Mouse (Mus musculus) effector memory CD4-positive, alpha-beta T cell, adult 7 months (primary cell): ENCODE results near the gene Map3k4. TPM values are rescaled to one million over a fixed set of nuclear protein-coding genes. Genes with fewer than 3 reads are reported as not detected.

Experiments
- polyA plus RNA-seq: library from polyadenylated mRNA; unstranded; fragments of 100-300 nt; shearing (Covaris generic); gene quantifications from one replicate; pipeline ENCODE4 v1.2.1, GENCODE M21; 2017

Gene Map3k4
- polyA plus RNA-seq: 45.9 TPM

DNA sequence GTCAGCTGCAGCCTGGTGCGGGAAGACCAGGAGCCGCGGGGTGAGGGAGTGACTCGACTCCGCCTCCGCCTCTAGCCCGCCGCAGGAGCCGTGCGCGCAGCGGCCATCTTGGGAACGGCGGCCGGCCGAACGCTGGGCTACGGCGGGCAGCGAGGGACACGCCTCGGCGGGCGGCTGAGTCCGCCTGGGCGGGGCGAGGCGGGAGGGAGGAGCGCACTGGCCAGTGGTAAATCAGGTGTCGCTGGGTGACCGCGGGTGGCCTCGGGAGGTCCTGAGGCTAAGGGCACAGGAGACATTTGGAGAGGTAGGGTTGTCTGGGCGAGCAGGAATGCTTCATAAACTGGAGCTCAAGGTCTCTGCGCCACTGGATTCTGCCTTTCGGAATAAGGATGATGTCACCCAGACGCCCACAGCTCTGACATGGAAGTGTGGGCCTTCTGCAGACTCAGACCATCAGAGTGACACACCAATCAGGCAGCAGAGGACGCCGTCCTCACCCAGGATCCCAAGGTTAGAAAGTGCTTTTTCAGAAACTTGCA is at the start of gene Map3k4:
Gene Map3k4 (minus strand): TSS at position 134 of the 539 bp plus-strand sequence.

Other genes with a start within 250 kb of the Map3k4 start
- gene Agpat4, start 200.1 kb downstream of the Map3k4 start, polyA plus RNA-seq: 18.1 TPM
- gene Plg, start 59.8 kb upstream of the Map3k4 start, polyA plus RNA-seq: not detected
- gene Slc22a3, start 188.9 kb upstream of the Map3k4 start, polyA plus RNA-seq: 0.29 TPM